Mouse (Mus musculus) liver, postnatal 0 days (tissue): ENCODE results near the gene C5ar1.

Experiments
- CTCF ChIP-seq: sonication (generic); IDR thresholded peaks from 2 replicates; pipeline ENCODE4 v1.5.1; 2016; ENCODE audit warnings: antibody characterized with exemption, low read depth
- EP300 ChIP-seq: IDR thresholded peaks from 2 replicates; pipeline ENCODE4 v1.6.1; 2016; ENCODE audit warnings: antibody characterized with exemption, low read depth, mild to moderate bottlenecking

GRCm38 (mm10) chr7:16197166-16197565 is 62.2 kb downstream of the C5ar1 start:
- TF ChIP-seq CTCF (no peak), EP300 (no peak)
